Mouse (Mus musculus) stomach, postnatal 0 days (tissue): ENCODE data around the gene Chd5. TPM values are rescaled to one million over a fixed set of nuclear protein-coding genes. Genes with fewer than 3 reads are reported as not detected.

Experiments
- ATAC-seq: fragments of 200-750 bp; cut with Nextera tagmentation; 2 replicates; pipeline ENCODE4 v1.8.0; 2017; ENCODE audit not compliant: low FRiP score, low TSS enrichment
- DNase-seq: peaks from one replicate; pipeline ENCODE4 v3.0.0-alpha.2; 2016; ENCODE audit warnings: low spot score
- H3K27ac ChIP-seq: fragments of 300-500 bp; sonication (generic); replicated peaks from 2 replicates; pipeline ENCODE4 v1.5.1; 2014; ENCODE audit warnings: mild to moderate bottlenecking, control low read depth
- H3K27me3 ChIP-seq: fragments of 300-500 bp; sonication (generic); 2 replicates; pipeline ENCODE4 v1.6.1; 2014; ENCODE audit warnings: low read length; ENCODE audit not compliant: control insufficient read depth, insufficient read depth
- H3K36me3 ChIP-seq: fragments of 300-500 bp; sonication (generic); 2 replicates; pipeline ENCODE4 v1.6.1; 2014; ENCODE audit warnings: low read length, mixed read lengths; ENCODE audit not compliant: control insufficient read depth, insufficient read depth
- H3K4me1 ChIP-seq: fragments of 300-500 bp; sonication (generic); replicated peaks from 2 replicates; pipeline ENCODE4 v1.6.1; 2014; ENCODE audit warnings: antibody characterized with exemption; ENCODE audit not compliant: control insufficient read depth, insufficient read depth
- H3K4me2 ChIP-seq: fragments of 300-500 bp; sonication (generic); replicated peaks from 2 replicates; pipeline ENCODE4 v1.6.1; 2014; ENCODE audit warnings: low read depth, mild to moderate bottlenecking, control low read depth, moderate library complexity
- H3K4me3 ChIP-seq: fragments of 300-500 bp; sonication (generic); 2 replicates; pipeline ENCODE4 v1.5.1; 2014; ENCODE audit warnings: low read depth, low read length, control low read depth
- H3K9ac ChIP-seq: fragments of 300-500 bp; sonication (generic); 2 replicates; pipeline ENCODE4 v1.6.1; 2014; ENCODE audit warnings: mild to moderate bottlenecking, low read length, control low read depth, mixed read lengths
- H3K9me3 ChIP-seq: fragments of 300-500 bp; sonication (generic); 2 replicates; pipeline ENCODE4 v1.6.1; 2016; ENCODE audit warnings: low read length; ENCODE audit not compliant: control insufficient read depth
- CTCF ChIP-seq: IDR thresholded peaks from 2 replicates; pipeline ENCODE4 v1.5.1; 2016; ENCODE audit warnings: antibody characterized with exemption, low read depth, mild to moderate bottlenecking, moderate library complexity
- EP300 ChIP-seq: optimal IDR thresholded peaks from 2 replicates; pipeline ENCODE3; 2016; ENCODE audit warnings: antibody characterized with exemption
- WGBS: fragments of 180-500 bp; shearing (Covaris S2); extraction: QIAGEN DNeasy Blood & Tissue Kit; methylation state at CpG from one replicate; pipeline ENCODE4 v1.1.7; 2014; 5-methylcytosine and 5-hydroxymethylcytosine counted together
- polyA plus RNA-seq: library from polyadenylated mRNA; unstranded; fragments of >200 nt; fragmentation: Nextera tagmentation; extraction: Ambion mirVana; gene quantifications from 2 replicates; pipeline ENCODE4 v1.2.1, GENCODE M21; 2015

Gene Chd5
- polyA plus RNA-seq, 1 experiment from 2014 or later: 1.9 TPM

DNA sequence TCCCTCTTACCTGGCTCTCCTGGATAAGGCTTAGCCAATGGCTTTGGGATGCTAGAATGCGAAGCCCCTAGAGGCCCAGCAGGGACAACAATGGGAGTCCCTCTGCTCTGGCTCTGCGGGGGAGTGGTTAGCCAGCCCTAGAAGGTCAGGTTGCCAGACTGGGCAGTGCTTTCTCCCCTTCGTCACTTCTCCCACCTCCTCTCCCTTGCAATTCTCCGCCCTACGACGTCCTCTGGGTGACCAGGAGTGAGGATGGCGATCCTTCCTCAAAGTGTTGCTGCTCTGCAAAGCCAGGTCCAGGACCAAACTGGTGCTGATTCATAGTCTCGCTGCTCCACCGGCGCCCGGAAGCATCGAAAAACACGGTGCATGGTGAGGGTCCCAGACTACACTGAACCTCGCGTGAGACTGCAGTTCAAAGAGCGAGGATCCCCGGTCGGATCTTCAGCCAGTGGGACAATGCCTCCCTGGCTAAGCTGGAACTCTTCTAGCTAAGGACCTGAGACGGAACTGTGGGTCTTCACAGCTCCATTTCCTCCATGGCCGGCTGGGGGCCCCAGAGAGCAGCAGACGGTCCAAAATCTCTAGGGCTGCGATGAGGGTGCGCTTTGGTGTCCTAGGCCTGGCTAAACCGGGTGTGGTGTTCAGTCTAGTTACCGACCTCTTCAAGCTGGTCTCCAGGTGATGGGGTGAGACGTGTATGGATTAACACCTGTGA is 19.8 kb upstream of the Chd5 start, which contains the start of gene Rnf207:
TSS of gene Rnf207 (minus strand) at position 477 of the 718 bp plus-strand sequence.
- Histone ChIP-seq H3K27ac (no peak within 1 kb of the TSS), H3K9me3 (no peaks in the 10 kb centered on the region), H3K4me2 (peak within 1 kb of the TSS; percentile 45), H3K27me3 (peaks cover 18% of the 10 kb centered on the region), H3K4me3 (peak within 1 kb of the TSS; percentile 18; the same call in 1 of the 2 replicates), H3K36me3 (no peaks in the 10 kb centered on the region), H3K9ac (peak within 1 kb of the TSS; percentile 13; the same call in 1 of the 2 replicates), H3K4me1 (no peaks in the 10 kb centered on the region)
- ATAC-seq: 0 out of 2 replicates have a peak, but pooled peaks have one; percentile 30
- DNase-seq: peak; percentile 52
- WGBS: 6% methylated on average over 26 of the region's 26 CpGs
- TF ChIP-seq EP300 (no peak), CTCF (peak; percentile 70)

DNA sequence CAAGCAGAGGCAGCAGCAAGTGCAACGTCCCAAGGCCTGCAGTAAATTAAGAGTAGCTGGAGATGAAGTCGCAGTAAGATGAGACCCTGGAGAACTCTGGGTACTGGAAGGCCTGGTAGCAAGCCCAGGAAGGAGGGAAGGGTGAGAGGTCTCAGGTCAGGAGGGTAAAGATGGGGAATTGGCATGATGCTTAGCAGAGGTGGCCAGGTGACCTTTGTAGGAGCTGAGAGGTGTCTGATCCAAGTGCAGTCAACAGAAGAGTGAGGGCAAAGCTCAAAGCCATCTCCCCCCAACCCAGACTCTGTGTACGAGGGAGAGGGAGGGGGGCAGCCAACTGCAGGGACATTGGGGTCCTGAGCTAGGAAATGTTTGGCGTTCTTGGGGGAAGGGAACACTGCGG is 17.0 kb upstream of the Chd5 start:
- Histone ChIP-seq H3K36me3 (no peaks in the 10 kb centered on the region), H3K9me3 (no peaks in the 10 kb centered on the region), H3K4me3 (no peak overlapping the region), H3K27ac (no peak overlapping the region), H3K27me3 (peaks cover 2% of the 10 kb centered on the region), H3K4me1 (no peaks in the 10 kb centered on the region), H3K4me2 (no peak overlapping the region), H3K9ac (no peak overlapping the region)
- ATAC-seq (no peak), DNase-seq (no peak)
- TF ChIP-seq CTCF (no peak), EP300 (no peak)
- WGBS: 54% methylated on average over 5 of the region's 5 CpGs

DNA sequence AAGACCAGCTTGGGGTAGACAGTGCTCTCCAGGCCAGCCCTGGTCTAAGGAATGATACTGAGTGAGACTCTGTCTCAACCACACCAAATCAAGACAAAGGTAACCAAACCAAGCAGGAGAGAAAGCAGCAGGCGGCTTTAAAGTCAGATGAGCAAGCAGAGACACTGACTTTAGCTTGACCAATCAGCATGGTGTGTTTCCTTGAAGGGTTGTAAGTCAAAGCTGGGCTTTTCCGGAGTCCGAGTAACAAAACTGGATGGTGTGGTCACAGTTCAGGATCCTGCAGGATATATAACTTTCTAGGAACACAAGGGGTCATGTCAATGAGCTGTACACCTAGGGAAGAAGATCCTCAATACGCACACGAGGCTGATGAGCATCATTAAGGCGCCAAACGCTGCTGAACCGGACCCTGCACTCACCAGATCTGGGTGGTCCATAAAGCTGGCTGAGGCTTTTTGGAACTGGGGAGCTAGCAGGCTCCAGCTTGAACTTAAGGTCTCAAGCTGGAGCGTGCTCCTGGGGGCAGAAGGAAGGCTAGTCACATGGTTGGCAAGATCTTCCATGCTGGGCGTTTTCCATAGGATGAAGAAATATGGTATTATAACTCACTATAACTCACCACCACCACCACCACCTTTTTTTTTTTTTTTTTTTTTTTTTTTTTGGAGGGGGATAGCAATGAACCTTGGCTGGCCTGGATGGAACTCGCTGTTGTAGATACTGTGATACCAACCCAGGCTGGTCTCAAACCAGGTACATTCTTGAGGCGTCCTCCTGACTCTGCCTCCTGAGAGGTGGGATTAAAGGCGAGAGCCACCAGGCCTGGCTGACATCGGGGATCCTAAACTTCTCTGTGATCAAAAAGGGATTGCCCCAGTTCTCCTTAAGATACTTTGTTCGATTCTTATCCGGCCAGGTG is 13.5 kb upstream of the Chd5 start:
- H3K4me3 ChIP-seq: peak overlapping the region; percentile 93
- TF ChIP-seq EP300: no peak
- TF ChIP-seq CTCF: no peak
- H3K27ac ChIP-seq: no peak overlapping the region
- H3K9me3 ChIP-seq: no peaks in the 10 kb centered on the region
- WGBS: 48% methylated on average over 16 of the region's 16 CpGs
- H3K4me1 ChIP-seq: 0 out of 2 replicates have a peak, but pooled peaks cover 4% of the 10 kb centered on the region
- no peak for DNase-seq
- H3K9ac ChIP-seq: no peak overlapping the region
- ATAC-seq: peak; percentile 18
- H3K36me3 ChIP-seq: peaks cover 9% of the 10 kb centered on the region
- peak overlapping the region; percentile 27 for H3K4me2 ChIP-seq
- no peaks in the 10 kb centered on the region for H3K27me3 ChIP-seq

DNA sequence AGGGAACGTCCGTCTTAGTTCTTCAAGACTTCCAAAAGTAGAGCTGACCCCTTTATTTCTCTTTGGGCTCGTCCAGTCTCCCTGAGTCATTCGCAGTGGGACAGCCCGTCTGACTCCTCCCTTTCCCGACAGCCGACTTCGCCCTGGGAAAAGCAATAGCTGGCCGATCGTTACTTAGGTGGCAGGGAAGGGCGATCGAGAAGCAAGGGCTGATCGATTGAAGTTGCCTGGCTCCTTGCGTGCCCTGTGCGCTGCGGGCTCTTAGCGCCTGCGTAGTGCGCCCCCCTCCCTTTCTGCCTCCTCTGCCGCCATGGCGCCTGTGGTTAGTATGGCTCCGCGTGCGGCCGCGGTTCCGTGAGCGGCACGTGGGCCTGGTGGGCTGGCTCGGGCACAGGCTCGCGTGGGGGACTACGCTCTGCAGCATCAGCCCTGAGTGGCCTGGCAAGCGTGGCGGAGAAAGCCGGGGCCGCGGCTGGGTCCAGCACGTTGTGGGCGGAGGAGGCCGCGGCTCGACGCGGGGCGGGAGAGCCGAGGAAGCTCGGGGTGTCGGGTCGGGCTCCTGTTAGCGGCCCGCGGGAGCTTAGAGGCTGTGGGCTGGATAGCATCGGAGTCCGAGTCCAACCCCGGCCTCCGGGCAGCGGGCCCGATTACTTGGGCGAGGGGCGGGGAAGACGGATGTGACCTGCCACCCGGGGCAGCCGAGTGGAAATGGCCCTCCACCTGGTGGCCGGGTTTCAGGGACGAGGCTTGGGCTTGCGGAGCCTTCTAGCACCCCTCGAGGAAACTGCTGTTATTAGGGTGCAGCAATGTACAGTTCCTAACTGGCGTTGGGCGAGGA is 12.7 kb upstream of the Chd5 start, which contains the start of gene Rpl22:
TSS of gene Rpl22 (plus strand) at position 169 of the 838 bp plus-strand sequence.
- H3K27ac ChIP-seq: peak within 1 kb of the TSS; percentile 70
- H3K4me1 ChIP-seq: 0 out of 2 replicates have a peak, but pooled peaks cover 4% of the 10 kb centered on the region
- DNase-seq (peak; percentile 93), ATAC-seq (peak; percentile 98)
- under 1% methylated on average over 70 of the region's 70 CpGs for WGBS
- H3K27me3 ChIP-seq: no peaks in the 10 kb centered on the region
- H3K9me3 ChIP-seq: no peaks in the 10 kb centered on the region
- H3K9ac ChIP-seq: peak within 1 kb of the TSS; percentile 90
- peak within 1 kb of the TSS; percentile 93 for H3K4me3 ChIP-seq
- peak; percentile 61 for TF ChIP-seq CTCF
- no peak for TF ChIP-seq EP300
- H3K4me2 ChIP-seq: peak within 1 kb of the TSS; percentile 82
- H3K36me3 ChIP-seq: peaks cover 10% of the 10 kb centered on the region

DNA sequence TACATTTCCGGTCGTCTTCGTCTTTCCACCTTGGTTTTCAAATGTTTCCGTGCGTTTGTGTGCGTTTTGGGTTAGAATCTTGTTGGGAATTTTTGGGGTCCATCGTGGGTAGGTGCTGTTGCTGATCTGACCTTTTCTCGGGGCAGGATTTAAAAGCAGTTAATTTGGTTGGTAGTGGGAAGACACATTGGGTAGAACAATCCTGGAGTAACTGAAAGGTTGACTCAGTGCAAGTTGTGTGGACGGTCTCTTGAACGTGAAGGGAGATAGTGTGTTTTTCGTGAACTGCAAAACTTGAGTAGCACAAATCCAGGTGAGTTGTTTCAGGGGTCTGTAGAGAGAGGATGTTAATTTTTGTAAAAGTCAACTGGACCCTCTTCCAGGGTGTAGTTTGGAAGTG is 11.9 kb upstream of the Chd5 start:
- Histone ChIP-seq H3K4me1 (0 out of 2 replicates have a peak, but pooled peaks cover 4% of the 10 kb centered on the region), H3K27me3 (no peaks in the 10 kb centered on the region), H3K36me3 (peaks cover 17% of the 10 kb centered on the region), H3K9ac (peak overlapping the region; percentile 90), H3K27ac (no peak overlapping the region), H3K9me3 (no peaks in the 10 kb centered on the region), H3K4me3 (peak overlapping the region; percentile 93), H3K4me2 (peak overlapping the region; percentile 82)
- ATAC-seq: no peak
- 2% methylated on average over 11 of the region's 11 CpGs for WGBS
- TF ChIP-seq EP300 (no peak), CTCF (no peak)
- no peak for DNase-seq
